Mouse (Mus musculus): ENCODE data around the gene Pltp.

- TF ChIP-seq CTCF (IDR thresholded peaks at IDR 0.05; ENCODE audit: low read depth) (no peak), EP300 (IDR thresholded peaks at IDR 0.05; ENCODE audit: low read depth) (no peak)
Measured at GRCm38 (mm10) chr2:164828437-164828836, 29.1 kb downstream of the Pltp start, which contains the start of gene Spata25.

Measured in liver, embryonic 14.5 days (tissue).